Mouse (Mus musculus) frontal cortex, adult (tissue): Measurements from ENCODE around the gene Kcnk13.

Experiments
- ATAC-seq: cut with Nextera tagmentation; 2 replicates; pipeline ENCODE4 v1.9.2; 2017; ENCODE audit warnings: mild to moderate bottlenecking, moderate library complexity, mixed read lengths; ENCODE audit not compliant: low TSS enrichment

Gene Kcnk13

DNA sequence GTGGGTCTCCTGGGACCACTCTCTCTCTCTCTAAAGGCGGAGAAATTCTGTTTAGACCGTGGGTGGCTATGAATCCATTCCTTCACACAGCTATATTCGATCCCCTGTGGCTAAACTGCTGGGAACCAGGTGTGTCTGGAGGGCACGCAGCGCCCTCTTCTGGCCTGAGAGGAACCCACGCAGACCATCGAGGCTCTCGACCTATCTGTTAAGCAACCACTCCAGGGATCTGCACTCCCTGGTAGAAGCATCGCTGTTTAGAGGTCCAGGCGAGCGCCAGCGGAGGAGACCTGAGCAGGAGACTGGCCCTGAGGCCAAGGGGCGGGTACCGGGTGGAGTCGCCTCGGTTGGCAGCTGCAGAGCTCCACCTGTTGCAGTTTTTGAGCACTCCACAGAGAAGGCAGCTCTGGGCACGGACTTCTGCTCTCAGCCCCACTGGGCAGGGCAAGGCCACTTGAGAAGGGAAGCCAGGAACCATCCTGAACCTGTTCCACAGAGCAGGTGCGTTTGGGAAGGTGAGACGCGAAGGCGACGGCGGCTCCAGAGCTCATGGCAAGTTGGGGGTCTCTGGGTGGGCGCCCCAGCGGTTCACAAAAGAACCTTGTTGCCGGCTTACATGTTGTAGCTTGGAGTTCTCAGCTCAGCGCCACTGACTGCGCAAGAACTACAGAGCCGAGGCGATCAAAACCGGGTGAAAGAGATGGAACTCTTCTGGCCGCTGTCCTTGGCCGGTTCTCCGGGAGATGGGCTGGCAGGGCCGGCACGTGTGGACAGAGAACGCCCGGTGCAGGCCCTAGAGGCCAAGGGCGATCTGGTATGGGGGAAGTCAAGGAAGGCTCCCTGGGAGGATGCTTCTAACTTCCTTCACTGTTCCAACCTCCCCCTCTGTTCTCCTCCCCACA is at the start of gene Kcnk13:
Gene Kcnk13 (plus strand): TSS at position 199 of the 902 bp plus-strand sequence.
- ATAC-seq = peak; percentile 80

DNA sequence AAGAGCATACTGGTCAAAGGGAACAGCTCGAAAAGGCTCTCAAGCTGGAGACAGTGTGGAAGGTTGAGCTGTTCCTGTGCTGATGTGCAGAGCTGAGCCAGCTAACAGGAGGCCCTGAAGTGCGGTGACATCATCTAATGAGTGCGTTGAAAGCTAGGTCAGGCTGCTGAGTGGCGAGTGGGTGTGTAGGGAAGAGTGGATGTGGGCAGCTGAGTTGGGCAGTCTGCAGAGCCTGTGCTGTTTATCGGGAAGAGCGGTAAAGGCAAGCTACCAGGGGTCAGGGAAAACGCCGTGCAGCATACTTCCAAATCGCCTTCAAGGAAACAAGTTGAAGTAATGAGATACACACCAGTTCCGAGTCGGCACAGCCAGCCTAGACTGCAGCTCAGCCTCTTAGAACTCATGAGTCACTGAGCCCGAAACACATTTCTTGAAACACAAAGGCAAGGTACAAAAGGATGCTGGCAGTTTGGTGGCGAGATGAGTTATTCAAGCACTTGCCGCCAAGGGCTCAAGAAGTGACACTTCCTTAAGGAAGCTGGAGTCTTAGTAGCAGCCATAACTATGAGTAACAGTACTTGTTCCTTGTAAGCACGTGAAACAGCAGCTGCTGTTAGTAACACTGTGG is 46.4 kb upstream of the Kcnk13 start:
- peak; percentile 96 for ATAC-seq

DNA sequence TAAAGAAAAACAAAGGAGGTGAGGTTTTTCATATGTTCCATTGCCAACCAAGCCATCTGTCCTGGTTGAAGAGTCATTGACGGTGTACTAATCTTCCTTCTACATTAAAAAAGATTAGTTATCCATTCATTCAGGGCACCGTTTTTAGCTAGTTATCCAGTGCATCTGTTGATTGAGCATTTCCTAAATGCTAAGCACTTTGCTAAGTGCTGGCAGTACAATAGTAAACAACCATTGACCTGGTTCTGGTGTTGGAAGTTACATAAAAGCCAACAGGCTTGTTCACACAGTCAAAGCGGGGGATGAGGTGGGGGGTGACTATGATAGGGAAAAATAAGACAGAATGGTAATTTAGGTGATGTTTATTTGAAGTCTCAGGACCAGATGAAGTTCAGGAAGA is 44.7 kb upstream of the Kcnk13 start:
- no peak for ATAC-seq

DNA sequence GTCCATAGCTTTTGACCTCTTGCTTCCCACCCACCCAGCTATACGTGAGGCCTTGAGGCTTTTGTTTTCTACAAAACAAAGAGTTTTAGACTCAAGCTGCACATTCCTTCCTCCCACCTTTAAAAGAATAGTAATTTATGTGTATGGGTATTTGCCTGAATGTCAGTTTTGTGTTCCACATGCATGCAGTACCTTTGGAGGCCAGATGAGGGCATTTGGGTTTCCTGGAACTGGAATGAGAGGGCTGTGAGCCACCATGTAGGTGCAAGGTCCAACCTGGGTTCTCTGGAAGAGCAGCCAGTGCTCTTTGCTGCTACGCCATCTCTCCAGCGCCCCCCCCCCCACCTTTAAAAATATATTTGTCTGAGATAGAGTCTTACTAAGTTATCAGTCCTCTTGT is 43.3 kb upstream of the Kcnk13 start:
- ATAC-seq = no peak

DNA sequence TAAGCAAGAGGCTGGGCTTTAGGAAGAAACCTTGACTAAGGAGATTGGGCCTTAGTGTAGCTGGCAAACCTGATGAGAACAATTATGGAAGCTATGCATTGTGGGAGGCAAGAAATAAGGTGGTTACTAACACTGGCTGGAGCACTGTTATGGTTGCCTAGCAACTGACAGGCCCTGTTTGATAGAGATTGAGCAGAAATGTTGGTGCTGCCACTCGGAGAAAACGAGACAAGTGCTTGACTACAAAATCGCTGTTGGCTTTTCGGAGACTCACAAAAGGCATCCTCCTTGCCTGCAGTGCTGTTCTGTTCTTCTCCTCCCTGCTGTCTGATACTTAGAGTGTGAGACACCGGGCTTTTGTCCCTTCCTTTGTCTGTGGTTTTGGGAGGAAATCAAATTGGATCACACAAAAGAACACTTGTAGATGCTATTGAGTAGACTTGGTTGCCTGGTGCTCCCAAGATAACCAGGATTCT is 41.1 kb upstream of the Kcnk13 start:
- peak; percentile 60 for ATAC-seq

DNA sequence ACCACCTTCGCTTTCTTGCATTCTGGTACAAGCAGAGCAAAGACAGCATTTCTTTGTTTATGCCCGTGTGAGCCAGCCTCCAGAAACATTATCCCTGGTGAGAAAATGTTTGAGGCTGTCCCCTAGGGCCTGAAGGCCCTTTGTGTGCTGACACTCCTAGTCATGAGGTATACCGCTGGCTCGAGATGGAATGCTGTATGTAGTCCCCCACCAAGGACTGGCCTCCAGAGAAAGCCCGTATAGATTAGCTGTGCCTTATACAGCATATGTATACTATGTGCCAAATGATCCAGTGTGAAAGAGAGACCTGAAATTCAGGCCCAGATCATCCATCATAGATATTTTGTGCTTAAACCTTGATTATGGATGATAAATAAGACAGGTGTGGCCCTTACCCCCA is 40.6 kb upstream of the Kcnk13 start:
- ATAC-seq = no peak

DNA sequence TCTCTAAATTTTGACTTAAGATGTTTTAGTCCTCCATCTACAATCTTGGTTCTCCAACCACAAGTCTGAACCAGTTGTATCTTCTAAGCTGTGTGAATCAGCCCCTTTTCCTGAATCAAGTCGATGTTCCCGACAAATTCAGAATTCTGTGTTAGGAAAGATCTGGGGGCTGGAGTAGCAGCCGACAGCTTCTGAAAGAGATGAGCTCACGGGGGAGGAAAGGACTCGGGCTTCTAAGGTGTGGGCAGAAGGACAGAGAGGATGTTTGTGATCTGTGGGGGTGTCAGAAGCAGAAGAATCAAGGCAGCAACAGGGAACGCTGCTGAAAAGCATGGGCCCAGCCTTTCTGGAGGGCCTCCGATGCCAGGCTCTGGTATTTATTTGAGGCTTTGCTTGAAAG is 36.0 kb upstream of the Kcnk13 start:
- peak; percentile 93 for ATAC-seq

DNA sequence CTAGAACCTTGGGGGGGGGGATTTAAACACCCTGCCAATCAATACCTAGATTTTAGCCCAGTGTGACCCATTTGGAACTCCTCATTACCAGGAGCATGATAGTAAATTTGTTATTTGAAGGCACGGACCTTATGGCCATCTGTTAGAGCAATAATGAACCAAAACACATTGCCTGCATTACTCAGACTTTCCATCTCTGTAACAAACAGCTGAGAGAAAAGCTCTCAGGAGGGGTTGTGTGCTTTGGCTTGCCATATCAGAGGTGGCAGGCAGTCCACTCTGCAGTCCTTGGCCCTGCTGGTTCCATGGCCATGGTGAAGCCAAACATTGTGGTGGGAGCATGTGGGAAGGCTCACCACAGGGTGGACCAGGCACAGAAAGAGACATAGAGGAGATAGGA is 35.1 kb upstream of the Kcnk13 start:
- no peak for ATAC-seq

DNA sequence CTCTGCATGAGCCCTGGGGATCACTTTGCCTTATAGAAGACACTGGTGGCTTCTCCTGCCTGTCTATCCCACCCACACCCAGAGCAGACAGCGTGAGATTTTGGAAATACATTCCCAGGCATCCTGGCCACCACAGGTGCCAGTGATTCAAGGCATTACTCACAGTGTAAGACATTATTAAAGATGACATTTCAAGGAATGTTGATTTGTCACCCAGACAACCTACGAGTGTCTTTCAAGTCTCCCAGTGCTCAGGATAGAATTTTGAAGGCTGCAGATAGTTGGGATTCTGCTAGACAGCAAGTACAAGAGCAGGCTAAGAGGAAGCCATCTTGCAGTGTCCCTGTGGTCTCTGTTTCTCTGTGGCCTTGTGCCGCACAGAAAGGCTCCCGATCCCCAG is 32.1 kb upstream of the Kcnk13 start:
- peak; percentile 7; the same call in 1 of the 2 replicates for ATAC-seq

DNA sequence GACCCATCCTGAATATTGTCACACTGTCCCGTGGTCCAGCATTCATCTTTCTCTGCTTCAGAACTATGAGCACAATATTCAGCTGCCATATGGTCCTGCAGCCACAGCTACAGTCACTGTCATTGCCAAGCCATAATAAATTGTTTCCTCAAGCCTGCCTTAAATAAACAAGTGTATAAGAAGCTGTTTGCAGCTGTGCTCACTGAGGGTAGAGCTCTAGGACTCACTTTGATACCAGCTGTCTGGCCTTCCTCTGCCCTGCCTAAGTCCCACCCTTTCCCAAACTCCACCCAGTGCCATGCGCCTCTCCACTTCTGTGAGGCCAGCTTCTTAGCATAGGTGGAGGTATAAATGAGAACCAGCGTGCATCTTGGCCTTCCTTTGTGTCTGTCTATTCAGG is 30.7 kb upstream of the Kcnk13 start:
- ATAC-seq = no peak

DNA sequence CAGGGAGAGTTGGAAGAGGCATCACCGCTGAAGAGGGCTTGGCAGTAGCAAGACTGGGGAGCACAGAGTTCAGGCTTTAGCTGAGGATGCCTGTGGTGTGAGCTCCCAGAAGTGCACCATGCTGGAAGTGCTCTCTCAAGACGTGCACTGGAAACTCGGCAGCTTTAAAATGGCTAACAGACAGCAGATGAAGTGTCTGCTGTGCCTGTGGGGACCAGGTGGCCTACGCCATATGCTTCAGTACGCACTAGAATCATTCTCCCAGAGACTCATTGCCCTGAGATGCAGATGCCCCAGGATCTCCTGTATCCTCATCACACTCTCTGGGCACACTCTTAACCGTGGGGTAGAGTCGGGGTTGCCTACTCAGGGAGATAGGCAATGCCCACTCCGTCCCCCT is 28.9 kb upstream of the Kcnk13 start:
- ATAC-seq = no peak

DNA sequence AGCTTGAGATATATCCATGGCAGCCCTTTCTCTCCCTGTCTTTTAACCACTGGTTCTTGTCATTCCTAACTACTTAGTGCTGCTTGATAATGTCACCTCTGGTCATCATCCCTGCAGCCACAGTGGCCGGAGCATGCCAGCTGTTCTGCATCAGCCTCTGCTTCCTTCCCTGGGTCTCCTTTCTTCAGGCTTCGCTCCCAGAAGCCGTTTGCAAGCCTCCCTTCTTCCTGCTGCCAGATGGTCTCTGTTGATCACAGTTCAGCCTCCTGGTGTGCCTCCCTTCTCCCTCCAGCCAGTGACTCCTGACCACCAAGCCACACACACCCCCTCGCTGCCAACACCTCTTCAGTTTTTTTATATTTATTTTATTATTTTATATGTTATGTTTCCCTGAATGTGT is 25.8 kb upstream of the Kcnk13 start:
- ATAC-seq = no peak

DNA sequence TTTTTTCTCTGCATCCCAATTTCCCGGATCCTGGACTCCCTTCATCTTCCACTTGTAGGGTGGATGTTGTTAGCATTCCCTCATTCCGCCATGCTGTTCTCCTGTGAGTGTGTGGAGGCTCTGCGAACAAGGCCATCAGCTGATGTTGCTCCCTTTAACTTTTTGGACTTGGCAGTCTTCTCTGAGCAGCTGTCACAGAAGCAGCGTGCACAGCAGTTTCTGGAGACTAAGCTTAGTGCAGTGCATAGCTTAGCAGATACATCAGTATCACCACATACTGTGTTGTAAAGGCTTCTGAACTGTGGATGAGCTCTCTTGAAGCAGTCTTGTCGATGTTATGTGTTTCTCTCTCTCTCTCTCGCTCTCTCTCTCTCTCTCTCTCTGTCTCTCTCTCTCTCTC is 25.1 kb upstream of the Kcnk13 start:
- ATAC-seq = peak; percentile 76

DNA sequence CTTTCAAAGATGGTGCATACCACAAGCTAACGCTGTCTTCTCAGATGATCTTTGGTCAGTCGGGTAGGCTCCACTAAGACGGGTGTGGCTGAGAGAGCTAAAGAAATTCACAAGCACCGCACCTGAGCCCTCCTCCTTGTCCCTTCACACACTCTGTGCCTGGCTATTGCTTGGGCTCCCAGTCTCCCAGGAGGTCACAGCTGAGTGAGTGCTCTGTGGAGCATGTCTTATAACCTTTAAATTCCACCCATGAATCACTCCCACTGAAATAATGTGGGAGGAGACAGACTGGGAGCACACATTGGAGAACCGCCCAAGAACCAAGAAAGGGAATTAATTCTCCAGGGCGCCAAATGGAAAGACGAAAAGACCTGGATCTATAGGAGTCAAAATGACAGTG is 23.6 kb upstream of the Kcnk13 start:
- ATAC-seq = no peak

DNA sequence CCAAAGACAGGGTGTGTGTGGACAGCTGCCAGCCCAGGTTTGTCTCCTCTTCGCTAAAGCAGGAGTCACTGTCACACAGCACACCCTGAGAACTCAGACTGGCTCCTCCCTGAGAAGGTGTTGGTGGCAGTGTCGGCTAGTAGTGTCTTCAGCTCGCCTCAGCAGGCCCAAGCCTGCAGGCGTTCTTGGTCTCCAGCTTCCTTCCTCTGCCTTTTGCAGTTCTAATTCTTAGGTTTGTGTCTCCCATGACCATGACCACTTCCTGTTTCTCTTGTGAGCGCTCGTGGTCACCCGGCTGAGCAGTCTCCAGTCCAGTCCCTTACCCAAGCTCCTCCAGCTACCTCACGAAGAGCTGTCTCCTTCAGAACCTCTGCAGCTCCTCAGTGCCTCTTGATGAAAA is 21.9 kb upstream of the Kcnk13 start:
- no peak for ATAC-seq

DNA sequence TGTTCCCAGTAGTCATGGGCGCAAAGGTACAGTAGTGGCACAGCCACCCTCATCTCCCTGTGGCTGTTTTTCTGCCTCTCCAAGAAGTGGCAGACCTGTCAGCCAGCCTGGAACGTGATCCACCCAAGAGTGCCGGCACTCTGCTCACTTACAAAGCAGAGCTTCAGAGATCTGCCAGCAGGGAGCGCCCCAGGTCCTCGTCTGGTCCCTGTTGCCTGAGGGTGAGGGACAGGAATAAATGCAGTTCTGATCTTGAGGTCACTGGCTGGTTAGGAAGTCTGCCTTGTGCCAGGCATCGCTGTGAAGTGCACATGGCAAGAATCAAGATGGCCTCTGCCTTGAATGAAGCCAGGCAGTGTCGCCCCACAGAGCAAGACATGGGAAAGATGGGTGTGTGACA is 11.4 kb upstream of the Kcnk13 start:
- ATAC-seq = peak; percentile 63

DNA sequence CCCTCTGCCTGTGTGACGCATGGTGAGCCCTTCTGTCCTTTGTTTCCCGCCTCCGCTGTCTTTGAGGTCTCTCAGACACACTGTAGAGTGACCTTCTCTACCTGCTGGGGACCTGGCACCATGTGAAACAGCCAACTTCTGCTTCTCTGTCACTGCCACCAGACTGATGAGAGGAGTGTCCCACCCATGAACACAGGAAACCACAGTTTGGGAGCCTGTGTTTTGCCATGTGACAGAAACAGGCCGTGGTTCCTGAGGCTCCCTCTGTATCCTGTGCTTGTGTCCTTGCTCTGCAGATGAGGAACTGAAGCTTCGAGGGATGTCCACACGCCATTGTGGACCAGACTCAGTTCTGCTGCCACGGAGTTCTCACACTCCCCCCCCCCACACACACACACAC is 7.9 kb upstream of the Kcnk13 start:
- no peak for ATAC-seq

DNA sequence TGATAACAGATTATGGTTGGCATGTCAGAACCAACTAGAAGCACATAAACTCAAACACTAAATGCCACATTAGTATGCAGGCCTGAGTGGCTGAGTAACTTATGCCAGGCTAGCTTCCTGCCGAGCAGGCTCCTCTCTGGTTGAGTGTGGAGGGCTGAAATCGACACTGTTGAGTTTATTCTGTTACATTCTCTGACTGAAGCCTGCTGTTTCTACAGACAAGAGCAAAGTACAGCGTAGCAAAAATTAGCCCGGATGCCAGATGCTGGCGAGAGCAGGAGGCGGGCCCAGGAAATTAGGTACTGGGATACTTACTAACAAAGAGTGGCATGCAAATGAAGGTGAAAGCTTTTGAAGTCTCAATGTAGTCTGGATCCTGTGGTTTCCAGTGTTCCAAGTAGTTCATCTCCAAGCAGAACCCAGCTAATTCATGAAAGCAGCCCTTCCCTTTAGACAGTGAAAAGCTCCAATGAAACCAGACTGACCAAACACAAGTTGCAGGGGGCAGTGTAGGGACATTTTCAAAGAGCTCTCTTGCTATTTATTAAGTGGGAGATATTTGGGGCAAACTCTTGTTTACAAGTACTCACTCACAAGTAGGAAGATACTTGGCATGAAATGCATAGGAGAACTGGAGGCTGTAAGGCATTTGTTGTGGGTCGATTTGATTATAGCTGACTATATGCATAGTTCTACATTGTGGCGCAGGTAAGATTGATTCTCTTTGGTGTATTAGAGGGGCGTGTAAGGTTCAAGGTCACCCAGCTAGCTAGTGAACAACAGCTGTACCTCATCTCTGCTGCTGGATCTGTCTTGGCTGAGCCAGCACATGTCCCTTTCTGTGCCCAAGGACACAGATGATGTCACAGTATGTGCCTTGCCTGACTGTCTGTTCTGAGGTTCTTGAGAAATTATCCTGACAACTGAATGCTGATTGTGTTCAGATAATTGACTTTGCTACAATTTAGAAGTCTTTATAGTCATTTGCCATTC is 5.9 kb upstream of the Kcnk13 start:
- ATAC-seq = peak; percentile 74

DNA sequence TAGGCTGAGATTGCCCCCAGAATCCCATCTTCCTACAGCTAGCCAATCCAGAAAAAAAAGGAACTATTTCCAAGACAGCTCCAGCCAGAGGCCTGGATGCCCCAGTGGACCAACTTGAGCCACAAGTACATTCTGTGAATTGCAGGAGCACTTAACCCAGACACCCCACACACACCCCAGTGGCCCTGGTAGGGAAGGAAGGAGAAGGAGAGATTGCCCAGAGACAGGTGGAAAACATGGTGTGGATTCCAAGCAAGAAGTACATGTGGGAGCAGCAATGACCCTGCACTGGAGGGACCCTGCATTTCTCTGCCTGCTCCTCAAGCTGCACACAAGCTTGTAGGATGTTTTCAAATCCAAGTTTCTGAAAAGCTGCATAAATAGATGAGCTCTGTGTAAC is 5.0 kb upstream of the Kcnk13 start:
- ATAC-seq = no peak

DNA sequence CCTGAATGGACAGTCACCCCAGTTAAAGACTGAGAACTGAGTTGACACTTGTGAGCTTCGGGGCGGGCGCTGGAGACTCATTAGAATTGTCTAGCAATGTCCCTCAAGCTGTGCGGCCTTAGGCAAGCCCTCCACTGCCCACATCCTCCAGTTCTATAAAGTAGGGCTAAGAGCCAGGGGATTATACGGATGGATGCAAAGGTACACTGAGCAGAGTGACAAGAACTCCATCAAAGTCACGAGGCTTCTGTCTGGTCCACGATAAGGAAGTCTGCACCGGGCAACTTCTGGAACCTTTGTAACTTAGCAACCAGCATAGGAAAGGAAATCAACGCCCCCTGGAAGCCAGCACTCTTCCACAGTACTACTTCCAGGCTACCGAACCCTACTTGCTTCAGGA is 4.4 kb upstream of the Kcnk13 start:
- ATAC-seq = no peak

DNA sequence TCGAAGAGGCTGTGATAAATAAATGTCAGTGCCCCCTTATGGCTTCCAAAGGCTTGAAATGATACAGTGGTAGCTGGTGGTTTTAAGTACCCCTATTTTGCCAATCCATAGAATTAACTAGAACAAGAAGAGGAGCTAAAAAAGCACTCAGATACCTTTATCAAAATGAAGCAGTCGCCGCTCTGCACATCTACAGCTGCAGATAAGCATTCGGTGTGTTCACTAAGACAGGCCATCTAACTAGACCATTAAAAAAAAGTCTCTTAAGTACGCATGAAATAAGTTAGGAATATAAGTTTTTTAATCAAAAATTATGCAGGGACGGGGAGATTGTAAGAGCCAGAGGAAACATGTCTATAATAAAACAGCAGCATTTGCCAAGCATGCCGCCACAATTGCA is 3.6 kb upstream of the Kcnk13 start:
- no peak for ATAC-seq
